Mouse (Mus musculus) liver, adult 2 months (tissue): ENCODE measurements at regions not wholly inside any gene's neighbourhood (a gene's known extent, or its start where the extent isn't known, plus 50 kb on each side); places are given as distances from the start of the nearest gene placed in this dataset.

Experiments used
- CTCF ChIP-seq: fragments of 200-500 bp; IDR thresholded peaks from 2 replicates; pipeline ENCODE4 v1.5.1; 2011; ENCODE audit warnings: low read depth, low read length, control low read depth
- POLR2A ChIP-seq: fragments of 200-500 bp; IDR thresholded peaks from 2 replicates; pipeline ENCODE4 v1.6.1; 2011; ENCODE audit warnings: low read length, control low read depth; ENCODE audit not compliant: insufficient read depth; ENCODE audit errors: extremely low read depth

DNA sequence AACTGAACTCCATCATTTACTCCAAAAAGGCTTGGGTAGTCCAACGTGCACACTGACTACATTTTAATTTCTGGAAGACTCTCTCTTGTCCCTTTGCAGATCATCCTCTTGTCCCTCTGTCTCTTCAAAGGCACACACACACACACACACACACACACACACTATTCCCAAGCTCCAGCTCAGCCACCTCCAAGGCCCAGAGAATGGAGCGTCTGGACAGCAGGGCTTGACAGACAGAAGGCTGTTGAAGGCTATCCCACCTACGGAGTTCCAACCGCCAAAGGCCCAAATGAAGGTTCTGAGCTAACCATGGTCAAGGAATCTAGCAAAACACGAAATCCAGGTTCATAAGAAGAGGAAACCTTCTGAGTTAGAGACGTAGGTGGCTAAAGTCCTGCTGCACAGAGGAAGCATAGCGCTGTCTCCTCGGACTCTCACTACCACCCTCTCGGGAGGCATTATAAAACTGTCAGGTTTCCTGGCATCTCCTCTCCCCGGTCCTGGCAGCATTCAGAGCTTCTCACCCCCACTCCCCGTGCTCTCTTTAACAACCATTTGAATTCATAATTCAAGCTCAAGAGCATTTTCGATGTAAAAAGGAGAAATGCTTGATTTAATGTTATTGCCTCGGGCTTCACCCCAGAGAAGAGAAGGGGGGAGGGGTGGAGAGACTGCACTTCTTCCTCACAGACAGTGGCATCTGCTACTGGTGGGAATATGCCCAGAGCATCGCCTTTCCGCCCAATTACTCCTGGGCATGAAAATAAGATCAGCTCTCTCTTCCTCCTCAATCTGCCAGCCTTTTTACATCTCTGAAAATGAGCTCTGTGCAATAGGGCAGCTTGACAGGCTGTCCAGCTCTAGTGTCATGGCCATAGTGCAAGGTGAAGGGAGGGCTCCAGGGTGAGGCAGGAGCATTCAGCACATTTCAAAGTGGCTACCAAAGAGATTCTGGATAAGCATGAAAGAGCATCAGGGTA is 99.3 kb upstream of the Gm34302 start:
- TF ChIP-seq CTCF (no peak), POLR2A (no peak)
